ENCODE assay signal across 27 mouse cellular contexts in the genomic region with DNA sequence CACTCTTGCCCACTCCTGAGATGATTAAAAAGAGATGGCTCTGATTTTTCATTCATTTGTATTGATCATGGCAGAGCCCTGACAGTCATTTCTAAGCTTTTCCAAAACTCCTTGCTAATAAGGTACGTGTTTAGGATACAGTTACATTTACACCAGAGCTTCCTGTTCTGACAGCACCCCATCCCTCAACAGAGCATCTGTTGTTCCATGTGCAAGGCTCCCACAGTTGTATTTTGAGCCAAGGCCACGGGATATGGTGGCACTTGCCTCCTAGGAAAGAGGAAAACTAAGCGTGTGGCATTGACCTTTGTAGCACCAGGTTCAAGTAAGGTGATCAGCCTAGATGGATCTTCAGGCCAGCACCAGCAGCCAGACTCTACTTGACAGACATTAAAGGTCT.
A peak's percentile ranks its signal among the peaks of the same experiment; 100 is the strongest.
DNase-seq lines count a peak whose midpoint lies in the region; ATAC-seq and TF ChIP-seq lines count a peak whose summit lies in the region.
"Had no signal": no experiment of that assay in that cellular context is flagged by ENCODE, and none has a peak within 500 bp of the region (broad histone marks: within the 10 kb centered on the region; RNA-seq: fewer than 3 reads in every experiment).

No protein-coding gene starts in this region.

- H3K9ac ChIP-seq in forebrain, embryonic 15.5 days (replicated peaks): no peak overlapping the region
- H3K9ac ChIP-seq in forebrain, embryonic 11.5 days (ENCODE audit: low read length): no peak overlapping the region
- no peak overlapping the region for H3K9ac ChIP-seq in forebrain, postnatal 0 days
- H3K9ac ChIP-seq in forebrain, embryonic 14.5 days (ENCODE audit: low read length): no peak overlapping the region
- H3K9ac ChIP-seq: embryonic facial prominence, embryonic 13.5 days; embryonic facial prominence, embryonic 15.5 days had no signal

- no peaks in the 10 kb centered on the region for H3K36me3 ChIP-seq in forebrain, embryonic 15.5 days
- no peaks in the 10 kb centered on the region for H3K36me3 ChIP-seq in forebrain, embryonic 11.5 days (ENCODE audit: control insufficient read depth, insufficient read depth, low read length)
- H3K36me3 ChIP-seq in forebrain, postnatal 0 days (ENCODE audit: insufficient read depth): no peaks in the 10 kb centered on the region; the same call in 1 of the 2 replicates
- H3K36me3 ChIP-seq in forebrain, embryonic 14.5 days (ENCODE audit: control insufficient read depth, insufficient read depth, low read length): no peaks in the 10 kb centered on the region

- no peak for TF ChIP-seq CTCF in forebrain, postnatal 0 days (IDR thresholded peaks at IDR 0.05; ENCODE audit: low read depth)
- TF ChIP-seq CTCF in layer of hippocampus, adult 2 months (conservative IDR thresholded peaks at IDR 0.05): no peak

- DNase-seq in forebrain, embryonic 11.5 days (ENCODE audit: low spot score): no peak
- DNase-seq in forebrain, postnatal 0 days: no peak
- DNase-seq in forebrain, embryonic 14.5 days (ENCODE audit: low spot score): no peak
- DNase-seq in layer of hippocampus, adult 2 months (ENCODE audit: low spot score in 2 of 2): peak in 1 of 2 experiments; percentile 20
- no peak for DNase-seq in layer of hippocampus, postnatal 10 days (ENCODE audit: low spot score in 2 of 2)
- peak; percentile 54 for DNase-seq in brain, adult 2 months (ENCODE audit: low read depth, low spot score)
- DNase-seq: adrenal gland, adult 8-10 months; adrenal gland, postnatal 14 days; adrenal gland, postnatal 36 days; B cell, adult 2 months; cerebellum, adult 11 months; cerebellum, adult 18-20 months; cerebellum, adult 8-10 months; cerebellum, adult 9-11 months; cerebellum, postnatal 14 days; cerebellum, postnatal 36 days; embryo, embryonic 11 days had no signal

- H3K27ac ChIP-seq in forebrain, embryonic 15.5 days (replicated peaks): peak overlapping the region; percentile 63
- no peak overlapping the region for H3K27ac ChIP-seq in forebrain, embryonic 11.5 days (ENCODE audit: low read depth, low read length)
- 0 out of 2 replicates have a peak overlapping the region, but pooled peaks have one; percentile 50 for H3K27ac ChIP-seq in forebrain, postnatal 0 days (ENCODE audit: low read depth, low read length)
- H3K27ac ChIP-seq in forebrain, embryonic 14.5 days (ENCODE audit: low read depth, low read length): no peak overlapping the region
- peak overlapping the region; percentile 55; the same call in 1 of the 2 replicates for H3K27ac ChIP-seq in layer of hippocampus, adult 2 months
- H3K27ac ChIP-seq: embryonic facial prominence, embryonic 13.5 days; embryonic facial prominence, embryonic 15.5 days; forebrain, embryonic 10.5 days had no signal

- H3K4me1 ChIP-seq in forebrain, embryonic 15.5 days: peaks cover 26% of the 10 kb centered on the region
- 0 out of 2 replicates have a peak, but pooled peaks cover 1% of the 10 kb centered on the region for H3K4me1 ChIP-seq in forebrain, embryonic 11.5 days (replicated peaks; ENCODE audit: control insufficient read depth, insufficient read depth, low read length)
- peaks cover 13% of the 10 kb centered on the region; the same call in 1 of the 2 replicates for H3K4me1 ChIP-seq in forebrain, postnatal 0 days (ENCODE audit: insufficient read depth)
- H3K4me1 ChIP-seq in forebrain, embryonic 14.5 days (ENCODE audit: control insufficient read depth, insufficient read depth, low read length): peaks cover 12% of the 10 kb centered on the region; the same call in 1 of the 2 replicates
- H3K4me1 ChIP-seq: forebrain, embryonic 10.5 days had no signal

- ATAC-seq in forebrain, embryonic 15.5 days (replicated peaks): peak; percentile 44; the same call in 1 of the 2 replicates
- no peak for ATAC-seq in forebrain, embryonic 11.5 days (replicated peaks; ENCODE audit: low FRiP score)
- peak; percentile 32; the same call in 1 of the 2 replicates for ATAC-seq in forebrain, postnatal 0 days
- no peak for ATAC-seq in forebrain, embryonic 14.5 days
- ATAC-seq: activated CD4-positive, CD25-positive, alpha-beta regulatory T cell, adult 4 months; CD4-positive, CD25-positive, alpha-beta regulatory T cell, adult 4 months; Patski had no signal

- H3K9me3 ChIP-seq in forebrain, embryonic 15.5 days: no peaks in the 10 kb centered on the region
- H3K9me3 ChIP-seq in forebrain, embryonic 11.5 days (ENCODE audit: control insufficient read depth, low read length): no peaks in the 10 kb centered on the region
- no peaks in the 10 kb centered on the region for H3K9me3 ChIP-seq in forebrain, postnatal 0 days (ENCODE audit: low read length)
- H3K9me3 ChIP-seq in forebrain, embryonic 14.5 days (replicated peaks; ENCODE audit: control insufficient read depth, low read length): no peaks in the 10 kb centered on the region
- H3K9me3 ChIP-seq: embryonic facial prominence, embryonic 13.5 days; embryonic facial prominence, embryonic 15.5 days; forebrain, embryonic 10.5 days; G1E had no signal

- 63% methylated on average over 3 of the region's 3 CpGs for WGBS in forebrain, embryonic 15.5 days
- WGBS in forebrain, embryonic 11.5 days: 85% methylated on average over 3 of the region's 3 CpGs
- WGBS in forebrain, postnatal 0 days: 50% methylated on average over 3 of the region's 3 CpGs
- 73% methylated on average over 3 of the region's 3 CpGs for WGBS in forebrain, embryonic 14.5 days

- no peak overlapping the region for H3K4me2 ChIP-seq in forebrain, embryonic 15.5 days (replicated peaks)
- no peak overlapping the region for H3K4me2 ChIP-seq in forebrain, embryonic 11.5 days (ENCODE audit: low read depth, low read length, severe bottlenecking)
- no peak overlapping the region for H3K4me2 ChIP-seq in forebrain, postnatal 0 days (ENCODE audit: low read depth)
- no peak overlapping the region for H3K4me2 ChIP-seq in forebrain, embryonic 14.5 days (ENCODE audit: low read length)
- H3K4me2 ChIP-seq: embryonic facial prominence, embryonic 13.5 days; embryonic facial prominence, embryonic 15.5 days had no signal

- H3K4me3 ChIP-seq in forebrain, embryonic 15.5 days: no peak overlapping the region
- no peak overlapping the region for H3K4me3 ChIP-seq in forebrain, embryonic 11.5 days (ENCODE audit: low read depth, low read length)
- H3K4me3 ChIP-seq in forebrain, postnatal 0 days (ENCODE audit: low read depth, low read length): no peak overlapping the region
- H3K4me3 ChIP-seq in forebrain, embryonic 14.5 days (ENCODE audit: low read depth, low read length): no peak overlapping the region
- H3K4me3 ChIP-seq in layer of hippocampus, adult 2 months: no peak overlapping the region
- H3K4me3 ChIP-seq: embryonic facial prominence, embryonic 13.5 days; embryonic facial prominence, embryonic 15.5 days; erythroblast, embryonic 14.5 days; forebrain, embryonic 10.5 days had no signal

- no peaks in the 10 kb centered on the region for H3K27me3 ChIP-seq in forebrain, embryonic 15.5 days
- no peaks in the 10 kb centered on the region for H3K27me3 ChIP-seq in forebrain, embryonic 11.5 days (ENCODE audit: control insufficient read depth, insufficient read depth, low read length)
- H3K27me3 ChIP-seq in forebrain, postnatal 0 days (ENCODE audit: insufficient read depth, low read length): no peaks in the 10 kb centered on the region
- H3K27me3 ChIP-seq in forebrain, embryonic 14.5 days (replicated peaks; ENCODE audit: control insufficient read depth, insufficient read depth, low read length): no peaks in the 10 kb centered on the region
- H3K27me3 ChIP-seq: CH12.LX; embryonic facial prominence, embryonic 13.5 days; embryonic facial prominence, embryonic 15.5 days; Patski had no signal

Comparison
In these comparisons a context has a peak if more than half of its experiments do, and no peak if none do; other contexts are left out.
1. ATAC-seq: peak in forebrain, embryonic 15.5 days (single experiment) and forebrain, postnatal 0 days (single experiment); none in forebrain, embryonic 11.5 days (single experiment) and forebrain, embryonic 14.5 days (single experiment).
2. H3K27ac ChIP-seq: peak in forebrain, embryonic 15.5 days (single experiment), forebrain, postnatal 0 days (single experiment) and layer of hippocampus, adult 2 months (single experiment); none in forebrain, embryonic 11.5 days (single experiment) and forebrain, embryonic 14.5 days (single experiment).